Mouse (Mus musculus): Measurements from ENCODE around the gene Stx12. TPM values are rescaled to one million over a fixed set of nuclear protein-coding genes. Genes with fewer than 3 reads are reported as not detected.

Stx12 gene
- polyA plus RNA-seq, 1 experiment from 2014 or later = 164 TPM

- Histone ChIP-seq H3K9ac (replicated peaks; ENCODE audit: low read depth, low read length) (no peak overlapping the region), H3K36me3 (ENCODE audit: control insufficient read depth, insufficient read depth) (peaks cover 29% of the 10 kb centered on the region), H3K9me3 (ENCODE audit: control insufficient read depth, low read length) (peaks cover 7% of the 10 kb centered on the region), H3K4me1 (replicated peaks; ENCODE audit: control insufficient read depth, insufficient read depth, low read length) (no peaks in the 10 kb centered on the region), H3K4me2 (ENCODE audit: low read length) (no peak overlapping the region), H3K27ac (ENCODE audit: low read length) (no peak overlapping the region), H3K27me3 (replicated peaks; ENCODE audit: control insufficient read depth, insufficient read depth, low read length) (no peaks in the 10 kb centered on the region), H3K4me3 (replicated peaks; ENCODE audit: low read length) (no peak overlapping the region)
- 74% methylated on average over 8 of the region's 8 CpGs for WGBS
- ATAC-seq = no peak
Measured at GRCm38 (mm10) chr4:132823614-132824366, 60.5 kb downstream of the Stx12 start.

GRCm38 (mm10) chr4:132818442-132818841 lies 65.9 kb downstream of the Stx12 start:
- Histone ChIP-seq H3K9ac (replicated peaks; ENCODE audit: low read depth, low read length) (no peak overlapping the region), H3K9me3 (ENCODE audit: control insufficient read depth, low read length) (peaks cover 7% of the 10 kb centered on the region), H3K27me3 (replicated peaks; ENCODE audit: control insufficient read depth, insufficient read depth, low read length) (no peaks in the 10 kb centered on the region), H3K27ac (ENCODE audit: low read length) (no peak overlapping the region), H3K4me2 (ENCODE audit: low read length) (no peak overlapping the region), H3K36me3 (ENCODE audit: control insufficient read depth, insufficient read depth) (no peaks in the 10 kb centered on the region), H3K4me3 (replicated peaks; ENCODE audit: low read length) (no peak overlapping the region), H3K4me1 (replicated peaks; ENCODE audit: control insufficient read depth, insufficient read depth, low read length) (no peaks in the 10 kb centered on the region)
- 53% methylated on average over 2 of the region's 2 CpGs for WGBS
- no peak for ATAC-seq

GRCm38 (mm10) chr4:132816855-132817254 lies 67.5 kb downstream of the Stx12 start:
- Histone ChIP-seq H3K4me2 (ENCODE audit: low read length) (no peak overlapping the region), H3K9me3 (ENCODE audit: control insufficient read depth, low read length) (peaks cover 7% of the 10 kb centered on the region), H3K27me3 (replicated peaks; ENCODE audit: control insufficient read depth, insufficient read depth, low read length) (no peaks in the 10 kb centered on the region), H3K36me3 (ENCODE audit: control insufficient read depth, insufficient read depth) (no peaks in the 10 kb centered on the region), H3K4me3 (replicated peaks; ENCODE audit: low read length) (no peak overlapping the region), H3K27ac (ENCODE audit: low read length) (no peak overlapping the region), H3K9ac (replicated peaks; ENCODE audit: low read depth, low read length) (no peak overlapping the region), H3K4me1 (replicated peaks; ENCODE audit: control insufficient read depth, insufficient read depth, low read length) (no peaks in the 10 kb centered on the region)
- ATAC-seq = no peak
- 67% methylated on average over 2 of the region's 2 CpGs for WGBS

- Histone ChIP-seq H3K4me3 (replicated peaks; ENCODE audit: low read length) (no peak overlapping the region), H3K36me3 (ENCODE audit: control insufficient read depth, insufficient read depth) (no peaks in the 10 kb centered on the region), H3K4me1 (replicated peaks; ENCODE audit: control insufficient read depth, insufficient read depth, low read length) (no peaks in the 10 kb centered on the region), H3K27me3 (replicated peaks; ENCODE audit: control insufficient read depth, insufficient read depth, low read length) (no peaks in the 10 kb centered on the region), H3K27ac (ENCODE audit: low read length) (no peak overlapping the region), H3K4me2 (ENCODE audit: low read length) (no peak overlapping the region), H3K9me3 (ENCODE audit: control insufficient read depth, low read length) (peaks cover 7% of the 10 kb centered on the region), H3K9ac (replicated peaks; ENCODE audit: low read depth, low read length) (no peak overlapping the region)
- ATAC-seq = no peak
- WGBS = 86% methylated on average over 7 of the region's 7 CpGs
Measured at GRCm38 (mm10) chr4:132816404-132816803, 67.9 kb downstream of the Stx12 start.

GRCm38 (mm10) chr4:132809621-132810020 lies 74.7 kb downstream of the Stx12 start:
- Histone ChIP-seq H3K27me3 (replicated peaks; ENCODE audit: control insufficient read depth, insufficient read depth, low read length) (no peaks in the 10 kb centered on the region), H3K27ac (ENCODE audit: low read length) (no peak overlapping the region), H3K4me3 (replicated peaks; ENCODE audit: low read length) (no peak overlapping the region), H3K4me1 (replicated peaks; ENCODE audit: control insufficient read depth, insufficient read depth, low read length) (no peaks in the 10 kb centered on the region), H3K4me2 (ENCODE audit: low read length) (no peak overlapping the region), H3K36me3 (ENCODE audit: control insufficient read depth, insufficient read depth) (no peaks in the 10 kb centered on the region), H3K9ac (replicated peaks; ENCODE audit: low read depth, low read length) (no peak overlapping the region), H3K9me3 (ENCODE audit: control insufficient read depth, low read length) (no peaks in the 10 kb centered on the region)
- ATAC-seq = no peak
- 91% methylated on average over 5 of the region's 5 CpGs for WGBS

GRCm38 (mm10) chr4:132807771-132808641 lies 76.3 kb downstream of the Stx12 start:
- Histone ChIP-seq H3K36me3 (ENCODE audit: control insufficient read depth, insufficient read depth) (no peaks in the 10 kb centered on the region), H3K9me3 (ENCODE audit: control insufficient read depth, low read length) (no peaks in the 10 kb centered on the region), H3K27ac (ENCODE audit: low read length) (no peak overlapping the region), H3K27me3 (replicated peaks; ENCODE audit: control insufficient read depth, insufficient read depth, low read length) (no peaks in the 10 kb centered on the region), H3K4me3 (replicated peaks; ENCODE audit: low read length) (no peak overlapping the region), H3K4me1 (replicated peaks; ENCODE audit: control insufficient read depth, insufficient read depth, low read length) (no peaks in the 10 kb centered on the region), H3K9ac (replicated peaks; ENCODE audit: low read depth, low read length) (no peak overlapping the region), H3K4me2 (ENCODE audit: low read length) (no peak overlapping the region)
- ATAC-seq = no peak
- 74% methylated on average over 5 of the region's 5 CpGs for WGBS

GRCm38 (mm10) chr4:132806620-132807191 lies 77.6 kb downstream of the Stx12 start:
- no peak overlapping the region for H3K4me2 ChIP-seq (ENCODE audit: low read length)

GRCm38 (mm10) chr4:132805599-132806197 lies 78.6 kb downstream of the Stx12 start:
- no peak overlapping the region for H3K4me3 ChIP-seq (replicated peaks; ENCODE audit: low read length)
- WGBS = 92% methylated on average over 12 of the region's 12 CpGs

More at GRCm38 (mm10) chr4:132806620-132807191, 77.6 kb downstream of the Stx12 start:
- H3K4me3 ChIP-seq (replicated peaks; ENCODE audit: low read length) = no peak overlapping the region
- H3K9me3 ChIP-seq (ENCODE audit: control insufficient read depth, low read length) = no peaks in the 10 kb centered on the region
- no peak for ATAC-seq
- 90% methylated on average over 7 of the region's 7 CpGs for WGBS
- H3K4me1 ChIP-seq (replicated peaks; ENCODE audit: control insufficient read depth, insufficient read depth, low read length) = no peaks in the 10 kb centered on the region
- H3K27me3 ChIP-seq (replicated peaks; ENCODE audit: control insufficient read depth, insufficient read depth, low read length) = no peaks in the 10 kb centered on the region
- no peak overlapping the region for H3K9ac ChIP-seq (replicated peaks; ENCODE audit: low read depth, low read length)
- no peak overlapping the region for H3K27ac ChIP-seq (ENCODE audit: low read length)
- H3K36me3 ChIP-seq (ENCODE audit: control insufficient read depth, insufficient read depth) = no peaks in the 10 kb centered on the region

GRCm38 (mm10) chr4:132805146-132805545 lies 79.2 kb downstream of the Stx12 start:
- no peak overlapping the region for H3K4me3 ChIP-seq (replicated peaks; ENCODE audit: low read length)
- no peak overlapping the region for H3K27ac ChIP-seq (ENCODE audit: low read length)
- no peak overlapping the region for H3K9ac ChIP-seq (replicated peaks; ENCODE audit: low read depth, low read length)
- H3K4me1 ChIP-seq (replicated peaks; ENCODE audit: control insufficient read depth, insufficient read depth, low read length) = no peaks in the 10 kb centered on the region
- H3K4me2 ChIP-seq (ENCODE audit: low read length) = no peak overlapping the region
- WGBS = 79% methylated on average over 5 of the region's 5 CpGs
- H3K27me3 ChIP-seq (replicated peaks; ENCODE audit: control insufficient read depth, insufficient read depth, low read length) = no peaks in the 10 kb centered on the region
- no peaks in the 10 kb centered on the region for H3K9me3 ChIP-seq (ENCODE audit: control insufficient read depth, low read length)
- no peak for ATAC-seq
- no peaks in the 10 kb centered on the region for H3K36me3 ChIP-seq (ENCODE audit: control insufficient read depth, insufficient read depth)

More at GRCm38 (mm10) chr4:132805599-132806197, 78.6 kb downstream of the Stx12 start:
- Histone ChIP-seq H3K36me3 (ENCODE audit: control insufficient read depth, insufficient read depth) (no peaks in the 10 kb centered on the region), H3K4me2 (ENCODE audit: low read length) (no peak overlapping the region), H3K9ac (replicated peaks; ENCODE audit: low read depth, low read length) (no peak overlapping the region), H3K27ac (ENCODE audit: low read length) (no peak overlapping the region), H3K27me3 (replicated peaks; ENCODE audit: control insufficient read depth, insufficient read depth, low read length) (no peaks in the 10 kb centered on the region), H3K4me1 (replicated peaks; ENCODE audit: control insufficient read depth, insufficient read depth, low read length) (no peaks in the 10 kb centered on the region), H3K9me3 (ENCODE audit: control insufficient read depth, low read length) (no peaks in the 10 kb centered on the region)
- no peak for ATAC-seq
